Mouse (Mus musculus) embryonic fibroblast, embryonic 13.5 days (primary cell): ENCODE measurements around the gene Tex48. TPM values are rescaled to one million over a fixed set of nuclear protein-coding genes. Genes with fewer than 3 reads are reported as not detected.

Experiments used
- H3K27ac ChIP-seq: 2 replicates; pipeline ENCODE4 v1.5.1; 2012; ENCODE audit warnings: low read length, control low read depth, inconsistent platforms; ENCODE audit not compliant: insufficient read depth
- H3K4me1 ChIP-seq: 2 replicates; pipeline ENCODE4 v1.6.1; 2011; ENCODE audit warnings: low read length; ENCODE audit not compliant: control insufficient read depth, insufficient read depth
- H3K4me3 ChIP-seq: 2 replicates; pipeline ENCODE4 v1.5.1; 2011; ENCODE audit warnings: mild to moderate bottlenecking, control low read depth, low read length; ENCODE audit not compliant: insufficient read depth
- CTCF ChIP-seq: IDR thresholded peaks from 2 replicates; pipeline ENCODE4 v1.5.1; 2011; ENCODE audit warnings: mild to moderate bottlenecking, control low read depth, low read length, moderate library complexity, borderline replicate concordance; ENCODE audit not compliant: insufficient read depth
- POLR2A ChIP-seq: IDR thresholded peaks from 2 replicates; pipeline ENCODE4 v1.6.1; 2011; ENCODE audit warnings: low read depth, mild to moderate bottlenecking, control low read depth, low read length, moderate library complexity
- polyA plus RNA-seq: library from polyadenylated mRNA; stranded (reverse); fragments of >200 nt; gene quantifications from 2 replicates; pipeline ENCODE4 v1.2.4, GENCODE M21; 2011; ENCODE audit warnings: low read depth; ENCODE audit not compliant: missing spikeins, insufficient read length

The Tex48 gene
- polyA plus RNA-seq, 1 experiment, result not detected

DNA sequence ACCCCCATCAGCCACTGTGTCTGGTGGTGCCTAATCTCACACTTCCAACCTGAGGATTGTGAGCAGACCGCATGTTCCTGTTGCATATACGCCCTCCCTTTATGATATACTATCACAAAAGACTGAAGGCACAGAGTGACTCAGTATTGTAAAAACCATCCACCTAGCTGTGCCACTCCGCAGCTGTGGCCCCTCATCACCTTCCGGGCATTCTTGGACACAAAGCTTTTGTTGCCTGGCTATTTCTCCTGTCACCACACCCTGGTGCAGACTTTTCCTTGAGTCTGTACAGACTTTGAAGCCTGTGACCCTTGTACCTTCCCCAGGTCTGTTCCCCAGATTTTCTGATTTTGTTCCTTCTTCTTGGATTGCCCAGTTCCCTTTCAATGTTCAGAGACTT lies 26.2 kb downstream of the Tex48 start:
- H3K4me1 ChIP-seq, result no peaks in the 10 kb centered on the region
- TF ChIP-seq POLR2A, result no peak
- no peak for TF ChIP-seq CTCF
- H3K27ac ChIP-seq, result no peak overlapping the region
- H3K4me3 ChIP-seq, result no peak overlapping the region

DNA sequence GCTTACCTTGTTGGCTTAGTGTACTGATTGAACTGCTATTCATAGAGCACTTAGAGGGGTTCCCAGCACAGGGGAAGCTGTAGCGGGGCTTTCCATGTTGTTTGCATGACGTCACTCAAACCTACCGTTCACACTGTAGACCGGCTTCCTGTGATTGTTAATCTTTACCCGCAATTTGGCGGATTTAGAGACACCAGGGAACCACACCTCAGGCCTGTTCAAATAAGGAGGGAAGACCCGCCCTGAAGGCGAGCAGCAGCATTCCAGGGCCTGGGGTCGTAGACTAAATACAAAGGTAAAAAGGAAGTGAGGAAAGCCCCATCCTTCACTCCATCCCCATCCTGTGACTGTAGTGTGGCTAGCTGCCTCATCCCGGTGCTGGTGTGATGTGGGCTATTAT lies 27.0 kb downstream of the Tex48 start:
- H3K4me3 ChIP-seq, result no peak overlapping the region
- H3K27ac ChIP-seq, result no peak overlapping the region
- TF ChIP-seq CTCF, result no peak
- no peak for TF ChIP-seq POLR2A
- no peaks in the 10 kb centered on the region for H3K4me1 ChIP-seq

DNA sequence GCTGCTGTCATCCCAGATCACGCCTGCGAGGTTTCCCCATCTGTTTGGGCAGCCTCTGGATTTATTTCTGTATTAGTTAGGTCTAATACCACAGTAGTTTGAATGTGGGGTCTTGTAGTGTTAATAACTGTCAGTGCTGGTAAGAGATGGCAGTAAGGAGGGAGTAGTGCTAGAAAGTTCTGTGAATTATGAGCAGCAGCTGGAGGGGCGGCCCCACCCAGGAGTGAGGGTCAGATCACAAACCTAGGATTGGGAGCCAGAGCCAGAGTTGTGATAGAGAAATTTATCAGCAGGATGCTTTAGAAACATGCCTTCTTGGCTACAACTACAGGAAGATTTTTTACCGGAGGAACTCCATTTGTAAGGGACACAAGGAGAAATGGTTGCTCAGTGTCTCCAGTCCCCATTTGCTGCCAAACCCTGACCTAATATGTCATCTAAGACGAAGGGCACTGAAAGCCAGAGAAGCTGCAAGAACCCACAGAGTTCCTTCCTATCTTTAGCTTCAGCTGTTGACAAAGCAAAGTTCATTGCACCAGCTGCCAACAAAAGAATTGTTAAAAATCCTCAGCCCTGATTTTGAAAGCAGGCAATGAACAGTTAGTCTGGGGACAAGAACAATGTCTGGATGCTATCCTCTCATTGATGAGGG lies 27.6 kb downstream of the Tex48 start:
- H3K4me1 ChIP-seq, result no peaks in the 10 kb centered on the region
- no peak for TF ChIP-seq CTCF
- no peak for TF ChIP-seq POLR2A
- H3K27ac ChIP-seq, result no peak overlapping the region
- no peak overlapping the region for H3K4me3 ChIP-seq

DNA sequence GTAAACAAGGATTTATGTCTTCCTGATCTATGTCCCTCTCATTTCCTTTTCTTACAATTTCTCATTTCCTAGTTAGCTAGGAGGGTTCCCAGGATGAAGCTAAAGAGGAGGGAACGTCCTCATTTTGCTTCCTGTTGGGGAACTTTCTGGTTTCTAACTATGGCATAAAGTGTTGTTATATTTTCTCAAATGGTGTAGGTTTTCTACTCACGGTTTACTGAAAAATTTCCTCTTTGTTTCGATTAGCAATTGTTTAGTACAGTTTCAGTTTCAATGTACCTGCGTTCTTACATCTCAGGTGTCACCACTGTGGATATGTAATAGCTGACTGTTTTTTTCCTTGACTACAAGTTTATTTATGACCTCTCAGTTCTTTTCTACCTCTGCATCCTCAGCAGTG lies 31.7 kb downstream of the Tex48 start:
- Histone ChIP-seq H3K4me3 (no peak overlapping the region), H3K4me1 (no peaks in the 10 kb centered on the region), H3K27ac (no peak overlapping the region)
- TF ChIP-seq CTCF, result no peak
- TF ChIP-seq POLR2A, result no peak

DNA sequence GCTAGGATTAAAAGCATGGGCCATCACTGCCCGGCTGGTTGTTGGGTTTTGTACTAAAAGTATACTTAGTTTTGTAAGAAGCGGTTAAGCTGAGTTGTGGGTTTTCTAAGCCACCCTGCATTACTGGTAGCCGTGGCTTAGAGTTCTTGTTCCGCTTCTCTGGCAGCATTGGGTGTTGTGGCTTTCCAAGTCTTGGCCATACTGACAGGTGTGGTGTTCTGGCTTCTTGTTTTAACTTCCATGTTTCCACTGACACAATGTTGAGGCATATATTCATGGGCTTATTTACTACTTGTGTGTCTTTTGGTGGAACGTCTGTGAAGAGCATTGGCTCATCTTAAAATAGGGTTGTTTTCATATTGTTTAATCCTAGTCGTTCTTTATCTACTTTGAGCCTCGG lies 32.2 kb downstream of the Tex48 start:
- H3K4me3 ChIP-seq, result no peak overlapping the region
- TF ChIP-seq POLR2A (no peak), CTCF (no peak)
- no peak overlapping the region for H3K27ac ChIP-seq
- H3K4me1 ChIP-seq, result no peaks in the 10 kb centered on the region

DNA sequence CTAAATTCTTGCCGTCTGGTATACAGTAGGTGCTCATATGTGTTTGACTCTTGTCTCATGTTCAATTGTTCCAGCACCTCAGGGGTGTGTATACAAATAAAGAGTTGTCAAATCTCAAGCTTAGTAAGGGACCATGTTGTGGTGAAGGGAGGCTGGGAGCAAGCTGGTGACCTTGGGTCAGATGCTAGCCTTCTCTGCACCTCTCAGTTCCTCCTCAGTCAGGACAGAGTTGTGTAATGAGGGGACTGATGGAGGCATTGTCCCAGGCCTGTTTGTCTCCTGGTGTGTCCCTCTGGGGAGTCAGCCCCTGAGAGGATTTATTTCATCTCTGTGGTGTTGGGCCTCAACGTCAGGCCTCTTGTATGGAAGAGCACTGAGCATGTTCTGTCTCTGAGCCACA lies 36.0 kb downstream of the Tex48 start:
- TF ChIP-seq POLR2A (no peak), CTCF (no peak)
- no peak overlapping the region for H3K4me3 ChIP-seq
- H3K4me1 ChIP-seq, result no peaks in the 10 kb centered on the region
- no peak overlapping the region for H3K27ac ChIP-seq

DNA sequence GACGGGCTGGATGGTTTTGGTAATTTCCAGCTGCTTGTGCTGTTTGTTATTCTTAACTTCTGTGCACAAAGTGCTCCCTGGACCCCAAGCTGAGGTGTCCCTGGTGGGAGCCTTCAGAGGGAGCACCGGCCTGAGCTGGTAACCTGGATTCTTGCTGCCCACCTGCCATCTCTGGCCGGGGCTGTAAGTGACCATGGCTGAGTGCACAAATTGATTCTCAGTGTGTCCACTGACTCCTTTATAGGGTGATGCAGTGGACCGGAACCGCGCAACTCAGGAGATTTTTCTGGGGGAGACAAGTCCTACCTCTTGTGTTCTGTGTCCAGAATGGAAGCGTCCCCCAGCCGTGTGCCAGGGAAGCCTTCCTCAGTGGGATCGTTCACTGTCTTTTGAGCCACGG lies 37.0 kb downstream of the Tex48 start:
- no peak for TF ChIP-seq POLR2A
- no peak overlapping the region for H3K27ac ChIP-seq

DNA sequence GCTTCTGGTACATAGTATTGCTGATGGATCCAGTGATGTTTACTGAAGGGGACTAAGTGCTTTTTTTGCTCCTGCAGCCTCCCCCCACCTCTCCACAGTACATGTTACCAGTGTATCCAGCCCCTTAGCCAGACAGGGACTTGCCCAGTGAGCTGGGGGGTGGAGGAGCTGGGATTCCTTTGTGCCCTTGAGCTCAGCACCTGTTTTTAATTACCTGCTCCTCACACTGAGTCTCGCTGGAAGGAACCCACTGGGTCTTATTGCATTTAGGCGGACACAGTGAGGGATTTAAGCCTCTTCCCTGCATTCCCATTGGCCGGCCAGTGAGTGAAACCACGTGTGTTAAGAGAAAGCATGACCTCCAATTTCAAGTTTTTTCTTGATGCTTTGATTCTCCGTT lies 39.6 kb downstream of the Tex48 start:
- no peak overlapping the region for H3K27ac ChIP-seq
- no peak for TF ChIP-seq POLR2A
- H3K4me1 ChIP-seq, result no peaks in the 10 kb centered on the region
- no peak overlapping the region for H3K4me3 ChIP-seq

More for the DNA sequence above, 37.0 kb downstream of the Tex48 start:
- Histone ChIP-seq H3K4me1 (no peaks in the 10 kb centered on the region), H3K4me3 (no peak overlapping the region)

DNA sequence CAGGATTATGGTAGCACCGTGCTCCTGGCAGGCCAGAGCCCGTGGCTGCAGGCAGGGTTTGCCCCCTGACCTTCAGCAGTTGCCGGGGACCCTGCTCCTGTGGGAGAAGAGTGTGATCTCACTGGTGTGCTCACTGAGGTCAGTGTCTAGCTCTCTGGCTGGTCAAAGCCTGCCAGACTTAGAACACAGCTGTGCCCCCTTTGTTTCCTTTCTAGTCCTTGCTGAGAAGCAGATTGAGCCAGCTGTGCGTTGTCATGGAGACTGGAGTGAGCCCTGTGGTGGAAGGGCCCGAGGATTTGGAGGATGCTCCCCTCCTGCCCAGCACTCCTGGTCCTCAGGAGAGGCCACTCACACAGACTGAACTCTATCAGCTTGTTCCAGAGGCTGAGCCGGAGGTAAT lies 42.1 kb downstream of the Tex48 start:
- H3K4me3 ChIP-seq, result no peak overlapping the region
- H3K4me1 ChIP-seq, result no peaks in the 10 kb centered on the region
- no peak for TF ChIP-seq POLR2A
- no peak for TF ChIP-seq CTCF
- H3K27ac ChIP-seq, result no peak overlapping the region

DNA sequence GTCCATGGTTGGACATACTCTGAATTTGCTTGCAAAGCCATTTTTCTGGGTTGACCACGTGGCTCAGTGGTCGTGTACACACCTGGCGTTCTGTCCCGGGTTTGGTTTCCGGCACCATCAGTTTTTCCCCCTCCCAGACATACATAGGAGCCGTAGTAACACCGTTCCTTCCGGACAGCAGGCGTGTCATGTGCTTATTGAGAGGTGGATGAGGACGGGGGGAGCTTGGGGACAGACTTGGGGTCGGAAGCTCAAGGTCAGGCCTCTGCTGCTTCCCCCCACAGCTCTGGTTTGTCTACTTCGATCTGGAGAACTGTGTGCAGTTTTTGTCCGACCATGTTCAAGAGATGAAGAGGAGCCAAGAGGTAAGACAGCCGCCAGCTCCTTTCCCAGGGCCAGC lies 42.6 kb downstream of the Tex48 start:
- Histone ChIP-seq H3K4me1 (no peaks in the 10 kb centered on the region), H3K4me3 (no peak overlapping the region), H3K27ac (no peak overlapping the region)
- TF ChIP-seq POLR2A, result no peak
- TF ChIP-seq CTCF, result no peak

DNA sequence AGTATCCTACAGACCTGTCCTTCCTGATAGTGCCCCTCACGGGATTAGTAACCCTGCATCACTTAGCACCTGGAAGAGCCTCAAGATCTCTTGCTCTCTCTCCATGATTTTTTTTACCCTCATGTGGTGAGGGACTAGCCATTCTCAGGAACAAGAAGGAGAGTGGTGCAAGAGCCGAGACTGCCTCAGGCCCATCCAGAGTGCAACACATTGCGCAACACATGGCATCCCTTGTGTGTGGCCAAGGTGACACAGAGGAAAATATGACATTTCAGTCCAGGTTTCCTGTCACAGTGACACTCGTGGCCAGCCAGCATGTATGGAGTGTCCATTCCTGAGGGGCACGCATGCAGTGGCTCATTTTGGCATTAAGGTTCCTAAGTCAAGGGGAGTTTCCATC lies 49.6 kb downstream of the Tex48 start:
- Histone ChIP-seq H3K4me3 (no peak overlapping the region), H3K4me1 (no peaks in the 10 kb centered on the region), H3K27ac (no peak overlapping the region)
- TF ChIP-seq CTCF (no peak), POLR2A (no peak)
